Mouse (Mus musculus) intestine, embryonic 15.5 days (tissue): ENCODE measurements around the gene Trim44. TPM values are rescaled to one million over a fixed set of nuclear protein-coding genes. Genes with fewer than 3 reads are reported as not detected.

Experiments
- ATAC-seq: fragments of 200-750 bp; cut with Nextera tagmentation; 2 replicates; pipeline ENCODE4 v1.8.0; 2017; ENCODE audit warnings: moderate TSS enrichment, moderate library complexity
- H3K27ac ChIP-seq: fragments of 300-500 bp; sonication (generic); 2 replicates; pipeline ENCODE4 v1.5.1; 2015; ENCODE audit warnings: mild to moderate bottlenecking, inconsistent platforms
- H3K27me3 ChIP-seq: fragments of 300-500 bp; sonication (generic); replicated peaks from 2 replicates; pipeline ENCODE4 v1.6.1; 2015; ENCODE audit warnings: inconsistent platforms
- H3K36me3 ChIP-seq: fragments of 300-500 bp; sonication (generic); 2 replicates; pipeline ENCODE4 v1.6.1; 2015; ENCODE audit warnings: inconsistent platforms
- H3K4me1 ChIP-seq: fragments of 300-500 bp; sonication (generic); replicated peaks from 2 replicates; pipeline ENCODE4 v1.6.1; 2015; ENCODE audit warnings: inconsistent platforms
- H3K4me2 ChIP-seq: fragments of 300-500 bp; sonication (generic); replicated peaks from 2 replicates; pipeline ENCODE4 v1.6.1; 2015; ENCODE audit warnings: mild to moderate bottlenecking, inconsistent platforms
- H3K4me3 ChIP-seq: fragments of 300-500 bp; sonication (generic); replicated peaks from 2 replicates; pipeline ENCODE4 v1.5.1; 2015; ENCODE audit warnings: inconsistent platforms
- H3K9ac ChIP-seq: fragments of 300-500 bp; sonication (generic); 2 replicates; pipeline ENCODE4 v1.6.1; 2015; ENCODE audit warnings: inconsistent platforms
- H3K9me3 ChIP-seq: fragments of 300-500 bp; sonication (generic); 2 replicates; pipeline ENCODE4 v1.6.1; 2016; ENCODE audit warnings: inconsistent platforms
- WGBS: fragments of 180-500 bp; shearing (Covaris S2); methylation state at CpG from one replicate; pipeline ENCODE4 v1.1.7; 2015; 5-methylcytosine and 5-hydroxymethylcytosine counted together
- polyA plus RNA-seq: library from polyadenylated mRNA; unstranded; fragments of >200 nt; fragmentation: Nextera tagmentation; extraction: Ambion mirVana; gene quantifications from 2 replicates; pipeline ENCODE4 v1.2.1, GENCODE M21; 2015

Trim44 gene
- polyA plus RNA-seq, 1 experiment from 2014 or later = 25.5 TPM

DNA sequence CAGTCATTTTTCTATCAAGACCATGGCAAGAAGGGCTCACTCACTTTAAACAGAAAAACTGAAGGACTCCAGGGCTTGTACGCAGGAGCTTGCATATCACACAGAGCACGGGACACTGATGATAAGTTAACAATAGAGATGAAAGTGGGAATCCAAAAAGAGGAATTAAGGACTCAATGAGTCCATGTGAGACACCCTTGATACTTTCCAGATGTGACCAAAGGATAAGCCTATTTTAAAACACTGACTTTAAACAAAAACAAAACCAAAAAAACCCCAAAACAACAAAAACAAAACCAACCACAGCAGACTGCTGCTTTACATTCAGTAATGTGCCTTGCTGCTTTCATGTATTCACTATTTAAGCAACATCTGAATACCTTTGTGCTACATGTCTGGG, 75.7 kb downstream of the Trim44 start:
- Histone ChIP-seq H3K4me2 (no peak overlapping the region), H3K9me3 (no peaks in the 10 kb centered on the region), H3K9ac (no peak overlapping the region), H3K27ac (no peak overlapping the region), H3K27me3 (no peaks in the 10 kb centered on the region), H3K4me3 (no peak overlapping the region), H3K4me1 (no peaks in the 10 kb centered on the region), H3K36me3 (no peaks in the 10 kb centered on the region)
- ATAC-seq = no peak
- WGBS = 77% methylated on average over 2 of the region's 2 CpGs

- Histone ChIP-seq H3K4me2 (no peak overlapping the region), H3K9me3 (no peaks in the 10 kb centered on the region), H3K4me1 (no peaks in the 10 kb centered on the region), H3K27me3 (no peaks in the 10 kb centered on the region), H3K4me3 (no peak overlapping the region), H3K36me3 (no peaks in the 10 kb centered on the region), H3K9ac (no peak overlapping the region), H3K27ac (no peak overlapping the region)
- 85% methylated on average over 3 of the region's 3 CpGs for WGBS
- ATAC-seq = no peak
Measured at GRCm38 (mm10) chr2:102331092-102331491, 76.5 kb downstream of the Trim44 start.

DNA sequence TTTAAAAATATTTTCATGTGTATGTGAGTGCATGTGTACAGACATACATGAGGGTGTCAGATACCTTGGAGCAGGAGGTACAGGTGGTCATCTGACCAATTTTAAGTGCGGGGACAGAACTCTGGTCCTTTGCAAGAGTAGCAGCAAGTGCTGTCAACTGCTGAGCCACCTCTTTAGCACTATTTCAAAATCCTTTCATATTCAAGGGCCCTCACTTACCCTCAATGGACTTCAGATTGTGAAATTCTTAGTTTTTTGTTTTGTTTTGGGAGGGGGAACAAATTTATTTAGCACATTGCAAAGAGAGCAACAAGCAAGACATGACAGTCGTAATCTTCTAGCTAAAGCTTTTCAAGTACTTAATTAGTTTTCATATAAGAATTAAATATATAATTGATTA, 81.7 kb downstream of the Trim44 start:
- Histone ChIP-seq H3K27me3 (no peaks in the 10 kb centered on the region), H3K4me3 (no peak overlapping the region), H3K9ac (no peak overlapping the region), H3K4me2 (no peak overlapping the region), H3K27ac (no peak overlapping the region), H3K9me3 (no peaks in the 10 kb centered on the region), H3K36me3 (no peaks in the 10 kb centered on the region), H3K4me1 (0 out of 2 replicates have a peak, but pooled peaks cover under 1% of the 10 kb centered on the region)
- ATAC-seq = no peak
- WGBS = 90% methylated on average over 2 of the region's 2 CpGs

DNA sequence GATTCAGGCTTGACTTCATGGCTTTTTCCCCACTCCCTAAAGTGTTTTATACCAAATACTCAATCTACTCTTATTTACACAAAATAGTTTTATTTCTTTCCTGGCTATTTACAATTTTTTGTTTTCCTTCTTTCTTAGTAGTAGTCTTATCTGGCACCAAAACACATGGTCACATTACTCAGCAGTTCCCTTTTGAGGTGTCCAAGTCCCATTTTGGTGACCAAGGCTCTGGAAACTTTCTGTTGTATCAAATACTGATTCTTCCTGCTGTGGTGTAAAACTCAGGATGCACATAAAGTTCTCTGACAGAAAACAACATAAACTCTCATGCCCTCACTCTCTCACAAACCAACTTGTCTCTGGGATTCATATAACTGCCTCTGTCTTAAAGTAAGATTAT, 83.3 kb downstream of the Trim44 start:
- Histone ChIP-seq H3K9me3 (no peaks in the 10 kb centered on the region), H3K4me3 (no peak overlapping the region), H3K27ac (no peak overlapping the region), H3K27me3 (no peaks in the 10 kb centered on the region), H3K4me1 (0 out of 2 replicates have a peak, but pooled peaks cover 4% of the 10 kb centered on the region), H3K4me2 (no peak overlapping the region), H3K9ac (no peak overlapping the region), H3K36me3 (no peaks in the 10 kb centered on the region)
- no peak for ATAC-seq

DNA sequence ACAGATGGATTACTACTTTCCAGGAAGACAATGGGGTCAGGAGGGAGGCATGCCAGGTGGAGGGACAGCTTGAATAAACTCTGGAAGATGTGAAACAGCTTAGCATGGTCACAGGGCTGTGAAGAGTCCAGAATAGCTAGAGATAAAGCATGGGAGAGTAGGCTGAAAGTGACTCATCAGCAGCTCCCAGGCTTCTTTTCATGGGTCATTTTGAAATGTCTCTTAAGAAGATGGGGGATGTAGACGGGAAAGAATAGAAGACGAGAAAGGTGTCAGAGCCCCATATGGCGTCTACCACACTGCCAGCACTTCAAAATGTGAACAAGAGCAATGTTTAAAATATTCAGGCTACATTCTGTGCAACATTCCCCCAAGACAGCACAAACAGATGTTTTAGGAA, 91.1 kb downstream of the Trim44 start:
- Histone ChIP-seq H3K36me3 (no peaks in the 10 kb centered on the region), H3K27me3 (no peaks in the 10 kb centered on the region), H3K4me1 (0 out of 2 replicates have a peak, but pooled peaks cover 4% of the 10 kb centered on the region), H3K4me3 (no peak overlapping the region), H3K9ac (no peak overlapping the region), H3K27ac (no peak overlapping the region), H3K9me3 (no peaks in the 10 kb centered on the region), H3K4me2 (no peak overlapping the region)
- WGBS = 67% methylated on average over 3 of the region's 3 CpGs
- no peak for ATAC-seq

- Histone ChIP-seq H3K27ac (no peak overlapping the region), H3K36me3 (no peaks in the 10 kb centered on the region), H3K4me3 (no peak overlapping the region), H3K9ac (no peak overlapping the region), H3K9me3 (no peaks in the 10 kb centered on the region), H3K4me1 (no peaks in the 10 kb centered on the region), H3K4me2 (no peak overlapping the region), H3K27me3 (no peaks in the 10 kb centered on the region)
- ATAC-seq = no peak
- 89% methylated on average over 4 of the region's 4 CpGs for WGBS
Measured at GRCm38 (mm10) chr2:102315153-102315552, 92.5 kb downstream of the Trim44 start.

GRCm38 (mm10) chr2:102314610-102315009, 93.0 kb downstream of the Trim44 start:
- WGBS = 35% methylated on average over 1 of the region's 1 CpGs
- no peaks in the 10 kb centered on the region for H3K36me3 ChIP-seq
- H3K4me2 ChIP-seq = no peak overlapping the region
- no peaks in the 10 kb centered on the region for H3K27me3 ChIP-seq
- no peak overlapping the region for H3K9ac ChIP-seq
- H3K9me3 ChIP-seq = no peaks in the 10 kb centered on the region
- ATAC-seq = no peak
- no peak overlapping the region for H3K27ac ChIP-seq
- H3K4me3 ChIP-seq = no peak overlapping the region
- H3K4me1 ChIP-seq = no peaks in the 10 kb centered on the region

DNA sequence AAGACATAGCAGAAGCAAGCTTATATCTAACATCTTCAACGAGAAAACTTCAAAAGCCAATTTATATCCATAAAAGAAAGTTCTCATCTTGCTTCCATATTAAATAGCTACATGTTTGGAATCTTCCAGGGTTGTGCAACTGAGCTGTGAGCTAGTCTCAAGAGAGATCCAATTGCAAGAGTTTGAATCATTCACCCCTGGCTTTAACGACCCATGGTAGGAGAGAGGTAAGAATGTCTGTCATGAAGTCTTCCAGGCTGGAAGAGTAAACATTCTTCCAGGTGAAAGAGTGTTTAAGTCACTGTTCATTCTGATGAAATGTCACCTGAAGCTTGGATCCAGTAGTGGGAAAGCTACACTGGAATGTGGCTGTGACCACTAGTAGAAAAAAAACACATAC, 93.6 kb downstream of the Trim44 start:
- no peak overlapping the region for H3K9ac ChIP-seq
- no peaks in the 10 kb centered on the region for H3K27me3 ChIP-seq
- 75% methylated on average over 2 of the region's 2 CpGs for WGBS
- no peaks in the 10 kb centered on the region for H3K9me3 ChIP-seq
- H3K36me3 ChIP-seq = no peaks in the 10 kb centered on the region
- no peak for ATAC-seq
- H3K4me2 ChIP-seq = no peak overlapping the region
- H3K4me1 ChIP-seq = no peaks in the 10 kb centered on the region
- no peak overlapping the region for H3K4me3 ChIP-seq
- no peak overlapping the region for H3K27ac ChIP-seq

- H3K27ac ChIP-seq = no peak overlapping the region
- WGBS = 93% methylated on average over 1 of the region's 1 CpGs
- no peak overlapping the region for H3K4me3 ChIP-seq
- H3K36me3 ChIP-seq = no peaks in the 10 kb centered on the region
- no peak overlapping the region for H3K4me2 ChIP-seq
- no peaks in the 10 kb centered on the region for H3K4me1 ChIP-seq
- H3K9ac ChIP-seq = no peak overlapping the region
- no peak for ATAC-seq
- no peaks in the 10 kb centered on the region for H3K9me3 ChIP-seq
- no peaks in the 10 kb centered on the region for H3K27me3 ChIP-seq
Measured at GRCm38 (mm10) chr2:102312903-102313302, 94.7 kb downstream of the Trim44 start.

DNA sequence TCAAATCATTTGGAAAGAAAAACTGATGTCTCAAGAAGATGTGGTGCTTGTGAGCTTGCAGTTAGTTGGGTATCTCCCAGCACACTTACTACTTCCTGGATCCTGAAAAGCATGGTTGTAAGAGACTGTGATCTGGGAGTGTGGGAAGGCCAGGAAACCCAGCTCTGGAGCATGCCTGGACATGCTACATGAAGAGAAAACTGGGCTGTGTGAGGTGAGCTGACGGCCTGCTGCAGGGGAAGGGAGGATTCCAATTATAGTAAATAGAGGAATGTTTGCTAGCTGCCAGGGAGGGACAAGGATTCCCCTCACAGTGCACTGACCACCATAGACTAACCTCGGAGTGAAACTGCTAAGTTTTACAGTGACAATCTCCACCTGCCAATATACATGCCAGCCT, 104.4 kb downstream of the Trim44 start:
- Histone ChIP-seq H3K27me3 (no peaks in the 10 kb centered on the region), H3K9me3 (no peaks in the 10 kb centered on the region), H3K4me2 (no peak overlapping the region), H3K36me3 (no peaks in the 10 kb centered on the region), H3K9ac (no peak overlapping the region), H3K4me1 (no peaks in the 10 kb centered on the region; the same call in 1 of the 2 replicates), H3K27ac (no peak overlapping the region), H3K4me3 (no peak overlapping the region)
- ATAC-seq = no peak
- 41% methylated on average over 2 of the region's 2 CpGs for WGBS

DNA sequence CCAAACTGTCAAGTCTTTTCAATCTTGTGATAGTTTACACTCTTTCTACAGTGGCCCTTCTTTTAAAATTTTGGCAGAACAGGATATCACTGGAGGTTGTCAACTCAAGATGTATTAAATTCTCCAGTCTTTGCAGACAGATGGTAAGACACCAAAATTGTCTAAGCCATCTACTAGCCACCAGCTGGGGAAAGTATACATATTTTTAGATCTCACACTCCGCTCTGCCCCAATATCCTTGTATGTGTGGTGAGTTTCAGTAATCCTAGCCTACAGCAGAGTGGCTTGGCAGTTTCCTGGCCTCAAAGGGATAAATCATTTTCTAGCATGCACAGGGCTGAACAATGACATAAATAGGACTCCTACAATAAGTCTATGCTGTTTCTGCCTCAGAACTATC, 105.1 kb downstream of the Trim44 start:
- 97% methylated on average over 1 of the region's 1 CpGs for WGBS
- H3K4me2 ChIP-seq = no peak overlapping the region
- no peaks in the 10 kb centered on the region for H3K9me3 ChIP-seq
- H3K36me3 ChIP-seq = no peaks in the 10 kb centered on the region
- H3K27me3 ChIP-seq = no peaks in the 10 kb centered on the region
- H3K9ac ChIP-seq = no peak overlapping the region
- H3K27ac ChIP-seq = no peak overlapping the region
- no peak for ATAC-seq
- no peak overlapping the region for H3K4me3 ChIP-seq
- H3K4me1 ChIP-seq = no peaks in the 10 kb centered on the region; the same call in 1 of the 2 replicates

DNA sequence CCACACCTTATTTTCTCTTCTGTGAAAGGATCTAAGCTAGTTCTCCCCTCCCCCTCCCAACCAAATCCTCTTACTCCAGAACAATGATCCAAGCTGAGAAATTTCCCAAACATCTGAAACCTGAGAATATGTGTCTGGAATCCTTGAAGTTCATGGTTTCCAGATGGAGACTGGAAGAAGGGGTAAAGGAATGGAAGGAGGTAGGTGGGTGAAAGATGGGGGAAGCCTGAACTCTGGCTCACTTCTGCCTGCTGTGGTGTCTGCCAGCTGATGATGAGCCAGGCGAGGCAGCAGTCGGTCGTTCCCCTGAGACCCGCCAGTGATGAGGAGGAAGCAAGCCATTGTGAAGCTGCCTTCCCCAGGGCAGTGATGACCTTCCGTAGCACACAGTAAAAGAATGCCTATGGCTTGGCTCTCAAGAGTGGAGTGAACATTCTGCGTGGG, 112.8 kb downstream of the Trim44 start:
- no peaks in the 10 kb centered on the region for H3K9me3 ChIP-seq
- no peak for ATAC-seq
- H3K36me3 ChIP-seq = no peaks in the 10 kb centered on the region
- no peak overlapping the region for H3K9ac ChIP-seq
- no peak overlapping the region for H3K4me2 ChIP-seq
- H3K4me1 ChIP-seq = no peaks in the 10 kb centered on the region; the same call in 1 of the 2 replicates
- WGBS = 32% methylated on average over 6 of the region's 6 CpGs
- no peak overlapping the region for H3K27ac ChIP-seq
- H3K4me3 ChIP-seq = no peak overlapping the region
- no peaks in the 10 kb centered on the region for H3K27me3 ChIP-seq

- no peaks in the 10 kb centered on the region for H3K36me3 ChIP-seq
- no peaks in the 10 kb centered on the region; the same call in 1 of the 2 replicates for H3K4me1 ChIP-seq
- H3K9ac ChIP-seq = no peak overlapping the region
- H3K4me2 ChIP-seq = no peak overlapping the region
- ATAC-seq = no peak
- H3K9me3 ChIP-seq = no peaks in the 10 kb centered on the region
- WGBS = 45% methylated on average over 1 of the region's 1 CpGs
- H3K4me3 ChIP-seq = no peak overlapping the region
- H3K27ac ChIP-seq = no peak overlapping the region
- H3K27me3 ChIP-seq = no peaks in the 10 kb centered on the region
Measured at GRCm38 (mm10) chr2:102293181-102293580, 114.4 kb downstream of the Trim44 start.
